Mouse (Mus musculus) adrenal gland, adult 8-10 months (tissue): ENCODE results near the gene Foxp1. TPM values are rescaled to one million over a fixed set of nuclear protein-coding genes. Genes with fewer than 3 reads are reported as not detected.

Experiments
- DNase-seq: peaks from one replicate; pipeline ENCODE4 v3.0.0; 2022
- total RNA-seq, 4 experiments: library from RNA; stranded (reverse); gene quantifications; 2 replicates each; pipeline ENCODE4 v1.2.4; 2022

The Foxp1 gene
- total RNA-seq, 4 experiments from 2014 or later = 37.1 to 93.2 (median 58.8) TPM

- DNase-seq = no peak
These were observed 476.4 kb downstream of the Foxp1 start for GRCm38 (mm10) chr6:99045845-99046788.

GRCm38 (mm10) chr6:99043932-99044664 lies 478.4 kb downstream of the Foxp1 start:
- DNase-seq = no peak

GRCm38 (mm10) chr6:99043226-99043625 lies 479.3 kb downstream of the Foxp1 start:
- DNase-seq = no peak

GRCm38 (mm10) chr6:99042175-99042954 lies 480.2 kb downstream of the Foxp1 start:
- DNase-seq = no peak

GRCm38 (mm10) chr6:99038977-99039376 lies 483.5 kb downstream of the Foxp1 start:
- no peak for DNase-seq

GRCm38 (mm10) chr6:99035459-99036375 lies 486.8 kb downstream of the Foxp1 start:
- DNase-seq = no peak

GRCm38 (mm10) chr6:99033062-99033461 lies 489.5 kb downstream of the Foxp1 start:
- no peak for DNase-seq

- no peak for DNase-seq
These were observed 491.1 kb downstream of the Foxp1 start for GRCm38 (mm10) chr6:99031321-99031903.

GRCm38 (mm10) chr6:99030251-99030650 lies 492.3 kb downstream of the Foxp1 start:
- DNase-seq = no peak

- DNase-seq = no peak
These were observed 493.1 kb downstream of the Foxp1 start for GRCm38 (mm10) chr6:99029438-99029837.

- no peak for DNase-seq
These were observed 493.6 kb downstream of the Foxp1 start for GRCm38 (mm10) chr6:99028989-99029305.

- no peak for DNase-seq
These were observed 494.1 kb downstream of the Foxp1 start for GRCm38 (mm10) chr6:99028161-99028988.

- no peak for DNase-seq
These were observed 494.9 kb downstream of the Foxp1 start for GRCm38 (mm10) chr6:99027542-99028160.

- DNase-seq = no peak
These were observed 495.6 kb downstream of the Foxp1 start for GRCm38 (mm10) chr6:99026635-99027541.

- DNase-seq = no peak
These were observed 496.5 kb downstream of the Foxp1 start for GRCm38 (mm10) chr6:99026040-99026439.

- no peak for DNase-seq
These were observed 497.9 kb downstream of the Foxp1 start for GRCm38 (mm10) chr6:99024588-99024987.

GRCm38 (mm10) chr6:99020570-99021444 lies 501.7 kb downstream of the Foxp1 start:
- no peak for DNase-seq

GRCm38 (mm10) chr6:99019716-99020115 lies 502.8 kb downstream of the Foxp1 start:
- no peak for DNase-seq
